Mouse (Mus musculus): Measurements from ENCODE around the gene Krtap1-5. TPM values are rescaled to one million over a fixed set of nuclear protein-coding genes. Genes with fewer than 3 reads are reported as not detected.

The Krtap1-5 gene
- polyA plus RNA-seq, 1 experiment from 2014 or later, result not detected

- WGBS, result 82% methylated on average over 5 of the region's 5 CpGs
- Histone ChIP-seq H3K4me2 (no peak overlapping the region), H3K4me3 (no peak overlapping the region), H3K4me1 (no peaks in the 10 kb centered on the region), H3K27ac (replicated peaks) (no peak overlapping the region), H3K36me3 (no peaks in the 10 kb centered on the region), H3K9me3 (no peaks in the 10 kb centered on the region), H3K9ac (no peak overlapping the region), H3K27me3 (replicated peaks) (no peaks in the 10 kb centered on the region)
- ATAC-seq (ENCODE audit: extremely low read depth, insufficient number of reproducible peaks, low FRiP score, low TSS enrichment), result no peak
These were observed 235 bp upstream of the Krtap1-5 start for GRCm38 (mm10) chr11:99581051-99581450.

GRCm38 (mm10) chr11:99574106-99574505 is 6.7 kb downstream of the Krtap1-5 start:
- H3K27me3 ChIP-seq (replicated peaks), result no peaks in the 10 kb centered on the region
- no peaks in the 10 kb centered on the region for H3K9me3 ChIP-seq
- WGBS, result 0% methylated on average over 7 of the region's 7 CpGs
- peak overlapping the region; percentile 11; the same call in 1 of the 2 replicates for H3K4me3 ChIP-seq
- peak overlapping the region; percentile 47; the same call in 1 of the 2 replicates for H3K9ac ChIP-seq
- ATAC-seq (ENCODE audit: extremely low read depth, insufficient number of reproducible peaks, low FRiP score, low TSS enrichment), result no peak
- no peaks in the 10 kb centered on the region for H3K4me1 ChIP-seq
- H3K36me3 ChIP-seq, result no peaks in the 10 kb centered on the region
- H3K27ac ChIP-seq (replicated peaks), result no peak overlapping the region
- peak overlapping the region; percentile 59 for H3K4me2 ChIP-seq

DNA sequence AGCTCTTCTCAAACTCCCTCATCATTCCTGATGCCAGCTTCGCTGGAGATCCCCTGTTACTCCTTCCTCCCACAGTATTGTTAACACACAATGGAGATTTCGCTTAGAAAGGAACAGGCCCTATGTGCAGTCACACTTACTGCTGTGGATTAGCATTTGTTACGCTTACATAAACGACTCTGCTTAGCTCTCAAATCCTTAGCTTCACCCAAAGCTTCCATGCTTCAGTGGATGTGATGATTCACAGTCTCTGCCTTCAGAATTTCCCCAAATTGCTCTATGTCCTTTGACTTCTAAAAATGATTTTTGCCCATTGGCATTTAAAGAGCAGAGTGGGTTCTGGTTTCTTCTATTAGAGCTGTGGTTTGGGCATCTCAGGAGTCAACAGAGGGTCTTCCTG is 7.7 kb downstream of the Krtap1-5 start:
- no peak overlapping the region for H3K27ac ChIP-seq (replicated peaks)
- no peak overlapping the region for H3K9ac ChIP-seq
- H3K9me3 ChIP-seq, result no peaks in the 10 kb centered on the region
- WGBS, result 64% methylated on average over 4 of the region's 4 CpGs
- no peaks in the 10 kb centered on the region for H3K4me1 ChIP-seq
- no peaks in the 10 kb centered on the region for H3K27me3 ChIP-seq (replicated peaks)
- H3K4me3 ChIP-seq, result no peak overlapping the region
- no peak overlapping the region for H3K4me2 ChIP-seq
- H3K36me3 ChIP-seq, result no peaks in the 10 kb centered on the region
- ATAC-seq (ENCODE audit: extremely low read depth, insufficient number of reproducible peaks, low FRiP score, low TSS enrichment), result no peak

DNA sequence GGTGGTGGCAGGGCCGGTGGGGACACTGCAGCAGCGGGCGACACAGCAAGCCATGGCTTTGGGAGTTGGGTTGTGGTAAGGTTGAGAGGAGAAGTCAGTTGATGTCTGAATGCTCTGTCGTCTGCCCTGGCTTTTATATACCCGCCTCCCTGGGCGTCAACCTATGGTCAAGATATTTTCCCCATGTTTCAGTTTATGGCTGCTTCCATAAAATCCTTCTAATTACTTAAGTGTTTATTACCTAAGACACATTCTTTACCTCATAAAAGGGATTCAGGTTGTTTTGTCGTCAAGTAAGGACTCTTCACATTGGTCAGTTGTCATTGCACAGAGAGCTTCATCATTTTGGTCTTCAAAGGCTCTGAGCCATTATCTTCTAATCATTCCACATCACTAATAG is 14.3 kb downstream of the Krtap1-5 start, which contains the start of gene Krtap3-1:
Krtap3-1 (minus strand) TSS at position 101 of the 400 bp plus-strand sequence.
- no peak within 1 kb of the TSS for H3K9ac ChIP-seq
- WGBS, result 86% methylated on average over 7 of the region's 7 CpGs
- H3K4me2 ChIP-seq, result no peak within 1 kb of the TSS
- H3K4me1 ChIP-seq, result no peaks in the 10 kb centered on the region
- no peak within 1 kb of the TSS for H3K4me3 ChIP-seq
- no peaks in the 10 kb centered on the region for H3K9me3 ChIP-seq
- no peaks in the 10 kb centered on the region for H3K36me3 ChIP-seq
- H3K27me3 ChIP-seq (replicated peaks), result no peaks in the 10 kb centered on the region
- no peak within 1 kb of the TSS for H3K27ac ChIP-seq (replicated peaks)
- no peak for ATAC-seq (ENCODE audit: extremely low read depth, insufficient number of reproducible peaks, low FRiP score, low TSS enrichment)

- H3K4me3 ChIP-seq, result no peak overlapping the region
- no peaks in the 10 kb centered on the region for H3K36me3 ChIP-seq
- no peak overlapping the region for H3K4me2 ChIP-seq
- H3K4me1 ChIP-seq, result peaks cover 4% of the 10 kb centered on the region; the same call in 1 of the 2 replicates
- WGBS, result 74% methylated on average over 6 of the region's 6 CpGs
- H3K9ac ChIP-seq, result no peak overlapping the region
- no peak overlapping the region for H3K27ac ChIP-seq (replicated peaks)
- H3K9me3 ChIP-seq, result no peaks in the 10 kb centered on the region
- no peaks in the 10 kb centered on the region for H3K27me3 ChIP-seq (replicated peaks)
- no peak for ATAC-seq (ENCODE audit: extremely low read depth, insufficient number of reproducible peaks, low FRiP score, low TSS enrichment)
These were observed 18.2 kb downstream of the Krtap1-5 start for GRCm38 (mm10) chr11:99562580-99562979.

GRCm38 (mm10) chr11:99559366-99559765 is 21.4 kb downstream of the Krtap1-5 start, which contains the start of gene Gm11939:
Gene Gm11939, minus strand, starts transcription at chr11:99559466.
- no peaks in the 10 kb centered on the region for H3K9me3 ChIP-seq

DNA sequence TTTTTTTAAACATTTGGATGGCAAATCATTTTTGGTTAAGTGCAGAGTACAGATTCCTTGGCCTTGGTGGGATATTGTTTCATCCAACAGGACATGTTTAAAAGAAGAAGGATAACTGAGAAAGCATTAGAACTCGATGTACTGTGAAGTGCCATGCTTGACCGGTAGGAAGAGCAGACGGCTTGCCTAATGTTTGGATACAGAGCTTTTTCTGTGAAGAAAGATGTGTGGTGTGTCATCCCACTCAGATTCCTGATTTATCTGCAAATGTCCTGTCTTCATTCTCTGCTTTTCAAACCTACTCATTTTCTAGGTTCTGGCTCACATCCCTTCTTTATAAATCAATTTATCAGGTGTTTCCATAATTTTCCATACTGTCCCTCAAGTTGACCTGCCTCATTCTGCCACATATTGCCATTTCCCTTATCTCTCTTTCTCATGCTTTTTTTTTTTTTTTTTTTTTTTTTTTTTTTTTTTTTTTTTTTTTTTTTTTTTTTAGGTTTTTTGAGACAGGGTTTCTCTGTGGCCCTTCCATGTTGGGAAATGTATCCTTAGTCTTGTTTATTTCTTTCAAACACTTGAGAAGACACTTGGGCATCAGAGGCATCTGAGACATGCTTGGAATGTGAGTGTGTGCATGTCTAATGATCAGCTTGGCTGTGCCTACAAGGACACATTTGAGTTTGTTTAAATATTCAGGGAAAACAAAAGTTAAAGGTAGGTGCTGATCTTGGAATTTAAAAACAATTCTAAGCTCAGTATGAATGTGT is 22.7 kb downstream of the Krtap1-5 start:
- WGBS, result 68% methylated on average over 3 of the region's 3 CpGs
- no peaks in the 10 kb centered on the region for H3K36me3 ChIP-seq
- ATAC-seq (ENCODE audit: extremely low read depth, insufficient number of reproducible peaks, low FRiP score, low TSS enrichment), result no peak
- no peaks in the 10 kb centered on the region for H3K27me3 ChIP-seq (replicated peaks)
- no peak overlapping the region for H3K4me3 ChIP-seq
- no peaks in the 10 kb centered on the region for H3K9me3 ChIP-seq
- no peak overlapping the region for H3K27ac ChIP-seq (replicated peaks)
- no peak overlapping the region for H3K4me2 ChIP-seq
- no peak overlapping the region for H3K9ac ChIP-seq
- peaks cover 4% of the 10 kb centered on the region; the same call in 1 of the 2 replicates for H3K4me1 ChIP-seq

More at GRCm38 (mm10) chr11:99559366-99559765, 21.4 kb downstream of the Krtap1-5 start, which contains the start of gene Gm11939:
- H3K36me3 ChIP-seq, result no peaks in the 10 kb centered on the region
- no peak for ATAC-seq (ENCODE audit: extremely low read depth, insufficient number of reproducible peaks, low FRiP score, low TSS enrichment)
- no peak within 1 kb of the TSS for H3K9ac ChIP-seq
- no peak within 1 kb of the TSS for H3K27ac ChIP-seq (replicated peaks)
- peaks cover 4% of the 10 kb centered on the region; the same call in 1 of the 2 replicates for H3K4me1 ChIP-seq
- no peaks in the 10 kb centered on the region for H3K27me3 ChIP-seq (replicated peaks)
- no peak within 1 kb of the TSS for H3K4me3 ChIP-seq
- WGBS, result 81% methylated on average over 9 of the region's 9 CpGs
- H3K4me2 ChIP-seq, result no peak within 1 kb of the TSS

GRCm38 (mm10) chr11:99556753-99557152 is 24.1 kb downstream of the Krtap1-5 start, which contains the start of gene Krtap3-2:
Gene Krtap3-2, minus strand, starts transcription at chr11:99556853.
- Histone ChIP-seq H3K36me3 (no peaks in the 10 kb centered on the region), H3K9me3 (no peaks in the 10 kb centered on the region), H3K4me2 (no peak within 1 kb of the TSS), H3K9ac (no peak within 1 kb of the TSS), H3K27ac (replicated peaks) (no peak within 1 kb of the TSS), H3K4me3 (no peak within 1 kb of the TSS), H3K27me3 (replicated peaks) (no peaks in the 10 kb centered on the region), H3K4me1 (peaks cover 4% of the 10 kb centered on the region; the same call in 1 of the 2 replicates)
- no peak for ATAC-seq (ENCODE audit: extremely low read depth, insufficient number of reproducible peaks, low FRiP score, low TSS enrichment)
- WGBS, result 62% methylated on average over 2 of the region's 2 CpGs

- Histone ChIP-seq H3K4me2 (no peak overlapping the region), H3K4me3 (no peak overlapping the region), H3K27ac (replicated peaks) (no peak overlapping the region), H3K36me3 (no peaks in the 10 kb centered on the region), H3K9ac (no peak overlapping the region), H3K27me3 (replicated peaks) (no peaks in the 10 kb centered on the region), H3K4me1 (peaks cover 4% of the 10 kb centered on the region; the same call in 1 of the 2 replicates), H3K9me3 (no peaks in the 10 kb centered on the region)
- ATAC-seq (ENCODE audit: extremely low read depth, insufficient number of reproducible peaks, low FRiP score, low TSS enrichment), result no peak
- whole genome bisulfite sequencing, result 77% methylated on average over 2 of the region's 2 CpGs
These were observed 24.6 kb downstream of the Krtap1-5 start for GRCm38 (mm10) chr11:99556195-99556594.

DNA sequence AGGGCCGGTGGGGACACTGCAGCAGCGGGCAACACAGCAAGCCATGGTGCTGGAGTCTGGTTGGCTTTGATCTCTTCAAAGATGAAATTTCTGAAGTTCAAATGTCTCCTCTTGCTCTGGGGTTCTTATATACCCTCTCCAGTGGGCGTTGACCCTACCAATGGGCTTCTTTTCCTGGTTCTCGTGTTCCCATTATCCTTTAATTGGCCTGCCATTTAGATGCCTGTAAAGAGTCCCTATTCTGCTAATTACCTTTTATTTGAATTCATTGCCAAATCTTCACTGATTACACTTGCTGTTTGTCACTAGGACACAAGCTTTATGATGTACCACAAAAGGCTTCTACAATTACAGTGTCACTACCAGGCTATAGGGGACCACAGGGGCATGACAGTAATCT is 30.1 kb downstream of the Krtap1-5 start, which contains the start of gene Krtap3-3:
Krtap3-3 (minus strand) TSS at position 101 of the 400 bp plus-strand sequence.
- peaks cover 3% of the 10 kb centered on the region; the same call in 1 of the 2 replicates for H3K9me3 ChIP-seq
- H3K4me1 ChIP-seq, result no peaks in the 10 kb centered on the region
- 57% methylated on average over 4 of the region's 4 CpGs for WGBS
- no peak for ATAC-seq (ENCODE audit: extremely low read depth, insufficient number of reproducible peaks, low FRiP score, low TSS enrichment)
- no peaks in the 10 kb centered on the region for H3K36me3 ChIP-seq
- H3K4me2 ChIP-seq, result no peak within 1 kb of the TSS
- H3K27me3 ChIP-seq (replicated peaks), result no peaks in the 10 kb centered on the region
- no peak within 1 kb of the TSS for H3K4me3 ChIP-seq
- H3K9ac ChIP-seq, result no peak within 1 kb of the TSS
- H3K27ac ChIP-seq (replicated peaks), result no peak within 1 kb of the TSS

DNA sequence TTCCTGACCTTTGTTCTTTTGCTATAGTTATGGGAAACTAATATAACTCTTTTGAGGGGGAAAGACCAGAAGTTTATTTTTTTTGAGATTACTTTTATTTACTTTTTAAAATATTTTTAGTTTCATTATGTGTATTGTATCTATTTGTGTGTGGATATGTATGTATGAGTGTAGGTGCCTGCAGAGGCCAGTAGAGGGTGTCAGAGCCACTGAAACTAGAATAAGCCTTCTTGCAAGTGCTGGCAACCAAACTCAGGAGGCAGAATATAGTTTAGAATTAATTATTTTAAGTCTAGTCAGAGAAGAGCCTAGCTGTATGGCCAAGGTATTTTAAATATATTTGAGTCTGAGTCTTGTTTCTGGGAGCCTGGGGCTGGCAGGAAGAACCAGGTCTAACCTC is 32.9 kb downstream of the Krtap1-5 start:
- Histone ChIP-seq H3K4me1 (no peaks in the 10 kb centered on the region), H3K4me2 (no peak overlapping the region), H3K27ac (replicated peaks) (no peak overlapping the region), H3K9me3 (peaks cover 3% of the 10 kb centered on the region; the same call in 1 of the 2 replicates), H3K27me3 (replicated peaks) (no peaks in the 10 kb centered on the region), H3K9ac (no peak overlapping the region), H3K36me3 (no peaks in the 10 kb centered on the region), H3K4me3 (no peak overlapping the region)
- no peak for ATAC-seq (ENCODE audit: extremely low read depth, insufficient number of reproducible peaks, low FRiP score, low TSS enrichment)
